Mouse (Mus musculus) midbrain, embryonic 13.5 days (tissue): ENCODE measurements around the gene Mansc4. TPM values are rescaled to one million over a fixed set of nuclear protein-coding genes. Genes with fewer than 3 reads are reported as not detected.

Experiments
- ATAC-seq: fragments of 200-750 bp; cut with Nextera tagmentation; 2 replicates; pipeline ENCODE4 v1.8.0; 2017; ENCODE audit warnings: mild to moderate bottlenecking, moderate TSS enrichment, moderate library complexity
- H3K27ac ChIP-seq: fragments of 300-500 bp; sonication (generic); 2 replicates; pipeline ENCODE4 v1.5.1; 2015; ENCODE audit warnings: inconsistent platforms, mild to moderate bottlenecking, moderate library complexity
- H3K27me3 ChIP-seq: fragments of 300-500 bp; sonication (generic); 2 replicates; pipeline ENCODE4 v1.6.1; 2015; ENCODE audit warnings: mild to moderate bottlenecking, inconsistent platforms
- H3K36me3 ChIP-seq: fragments of 300-500 bp; sonication (generic); 2 replicates; pipeline ENCODE4 v1.6.1; 2015; ENCODE audit warnings: mild to moderate bottlenecking, inconsistent platforms
- H3K4me1 ChIP-seq: fragments of 300-500 bp; sonication (generic); replicated peaks from 2 replicates; pipeline ENCODE4 v1.6.1; 2015; ENCODE audit warnings: inconsistent platforms
- H3K4me2 ChIP-seq: fragments of 300-500 bp; sonication (generic); replicated peaks from 2 replicates; pipeline ENCODE4 v1.6.1; 2015; ENCODE audit warnings: moderate library complexity, mild to moderate bottlenecking, inconsistent platforms
- H3K4me3 ChIP-seq: fragments of 300-500 bp; sonication (generic); replicated peaks from 2 replicates; pipeline ENCODE4 v1.5.1; 2015; ENCODE audit warnings: mild to moderate bottlenecking, inconsistent platforms
- H3K9ac ChIP-seq: fragments of 300-500 bp; sonication (generic); replicated peaks from 2 replicates; pipeline ENCODE4 v1.6.1; 2015; ENCODE audit warnings: mild to moderate bottlenecking, inconsistent platforms
- H3K9me3 ChIP-seq: fragments of 300-500 bp; sonication (generic); 2 replicates; pipeline ENCODE4 v1.6.1; 2016; ENCODE audit warnings: mild to moderate bottlenecking, inconsistent platforms
- WGBS: fragments of 180-500 bp; shearing (Covaris S2); methylation state at CpG from one replicate; pipeline ENCODE4 v1.1.7; 2015; 5-methylcytosine and 5-hydroxymethylcytosine counted together
- polyA plus RNA-seq: library from polyadenylated mRNA; unstranded; fragments of >200 nt; fragmentation: Nextera tagmentation; extraction: Ambion mirVana; gene quantifications from 2 replicates; pipeline ENCODE4 v1.2.1, GENCODE M21; 2015

Mansc4 gene
- polyA plus RNA-seq, 1 experiment from 2014 or later: 0.52 TPM

- Histone ChIP-seq H3K4me3 (no peak overlapping the region), H3K4me1 (no peaks in the 10 kb centered on the region), H3K4me2 (no peak overlapping the region), H3K9ac (no peak overlapping the region), H3K27ac (peak overlapping the region; percentile 35; the same call in 1 of the 2 replicates), H3K36me3 (peaks cover 22% of the 10 kb centered on the region), H3K9me3 (no peaks in the 10 kb centered on the region), H3K27me3 (no peaks in the 10 kb centered on the region)
- 0 out of 2 replicates have a peak, but pooled peaks have one; percentile 50 for ATAC-seq
- WGBS: 53% methylated on average over 5 of the region's 5 CpGs
These were observed 10.9 kb downstream of the Mansc4 start for GRCm38 (mm10) chr6:147075808-147076387.

DNA sequence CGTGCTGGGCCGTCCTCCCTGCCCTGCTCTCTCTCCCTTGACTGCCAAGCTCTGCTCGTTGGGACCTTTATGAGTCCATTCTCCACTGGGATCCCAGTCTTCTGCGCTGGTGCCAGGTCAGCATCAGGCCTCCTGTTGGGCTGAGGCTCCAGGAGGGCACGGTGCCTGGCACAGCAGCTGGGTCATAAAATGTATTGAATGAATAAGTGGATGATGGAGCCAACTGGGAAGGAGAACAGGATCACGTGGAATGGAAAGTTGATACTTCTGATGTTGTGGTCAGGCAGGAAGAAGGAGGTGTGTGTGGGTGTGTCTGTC, 21.9 kb downstream of the Mansc4 start:
- no peak overlapping the region for H3K9ac ChIP-seq
- no peak overlapping the region for H3K4me2 ChIP-seq
- no peaks in the 10 kb centered on the region for H3K27me3 ChIP-seq
- H3K9me3 ChIP-seq: no peaks in the 10 kb centered on the region
- WGBS: 93% methylated on average over 6 of the region's 6 CpGs
- H3K4me3 ChIP-seq: no peak overlapping the region
- ATAC-seq: no peak
- H3K36me3 ChIP-seq: peaks cover 58% of the 10 kb centered on the region
- no peaks in the 10 kb centered on the region for H3K4me1 ChIP-seq
- no peak overlapping the region for H3K27ac ChIP-seq

DNA sequence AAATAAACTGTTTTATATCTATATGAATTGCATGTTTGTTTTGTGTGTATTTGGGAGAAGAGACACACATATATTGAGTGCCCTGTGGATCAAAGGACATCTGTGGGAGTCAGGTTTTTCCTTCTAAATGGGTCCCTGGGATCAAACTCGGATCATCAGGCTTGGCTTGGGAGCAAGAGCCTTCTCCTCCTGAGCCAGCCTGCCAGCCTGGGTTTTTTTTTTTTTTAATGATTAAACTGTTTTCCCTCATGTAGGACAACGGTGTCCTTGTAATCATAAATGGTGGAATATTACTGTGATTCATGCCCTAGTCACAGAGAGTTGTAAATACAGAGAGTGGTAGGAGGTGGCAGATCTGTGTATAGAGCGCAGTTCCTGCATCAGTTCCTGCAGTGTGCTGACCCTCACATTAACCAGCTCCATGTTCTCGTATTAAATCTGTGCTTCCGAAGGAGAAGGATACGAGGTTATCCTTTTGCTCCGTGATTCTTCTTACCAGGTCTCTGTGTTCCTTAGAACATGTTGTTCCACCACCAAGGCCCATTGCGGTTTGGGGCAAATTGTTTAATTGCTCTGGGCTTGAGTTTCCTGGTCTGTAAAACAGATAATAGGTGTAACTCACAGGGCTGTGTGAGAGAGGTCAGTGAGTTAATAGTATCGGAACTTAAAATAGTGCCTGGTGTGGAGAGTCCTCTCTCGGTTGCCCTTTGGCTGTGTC, 22.4 kb downstream of the Mansc4 start:
- no peak for ATAC-seq
- no peak overlapping the region for H3K4me3 ChIP-seq
- WGBS: 96% methylated on average over 10 of the region's 10 CpGs
- H3K27me3 ChIP-seq: no peaks in the 10 kb centered on the region
- no peak overlapping the region for H3K27ac ChIP-seq
- H3K36me3 ChIP-seq: peaks cover 57% of the 10 kb centered on the region
- no peaks in the 10 kb centered on the region for H3K9me3 ChIP-seq
- H3K4me1 ChIP-seq: no peaks in the 10 kb centered on the region
- H3K4me2 ChIP-seq: no peak overlapping the region
- H3K9ac ChIP-seq: no peak overlapping the region

- no peak for ATAC-seq
- no peak overlapping the region for H3K4me2 ChIP-seq
- H3K9me3 ChIP-seq: no peaks in the 10 kb centered on the region
- no peaks in the 10 kb centered on the region for H3K27me3 ChIP-seq
- peaks cover 65% of the 10 kb centered on the region for H3K36me3 ChIP-seq
- no peak overlapping the region for H3K4me3 ChIP-seq
- H3K9ac ChIP-seq: no peak overlapping the region
- H3K4me1 ChIP-seq: no peaks in the 10 kb centered on the region
- WGBS: 94% methylated on average over 7 of the region's 7 CpGs
- H3K27ac ChIP-seq: no peak overlapping the region
These were observed 24.1 kb downstream of the Mansc4 start for GRCm38 (mm10) chr6:147062694-147063093.

DNA sequence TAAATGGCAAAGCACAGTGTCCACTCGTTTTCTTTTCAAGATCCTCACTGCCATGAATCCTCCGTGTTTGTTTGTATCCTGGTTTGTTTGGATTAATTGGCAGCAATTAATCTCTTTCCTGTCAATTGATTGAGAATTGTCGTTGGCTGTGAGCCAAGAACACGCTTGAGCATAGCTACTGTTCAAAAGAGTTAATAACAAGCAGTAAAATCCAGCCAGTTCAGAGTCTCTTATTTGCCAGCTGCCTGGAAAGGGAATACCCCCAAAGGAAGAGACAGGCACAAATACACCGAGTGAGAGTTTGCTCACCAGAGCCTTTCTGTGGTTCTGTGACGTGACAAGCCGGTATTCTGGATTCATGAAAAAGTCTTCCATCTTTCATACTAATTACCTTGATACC, 24.8 kb downstream of the Mansc4 start:
- H3K36me3 ChIP-seq: peaks cover 60% of the 10 kb centered on the region
- peak overlapping the region; percentile 41; the same call in 1 of the 2 replicates for H3K27ac ChIP-seq
- no peaks in the 10 kb centered on the region for H3K4me1 ChIP-seq
- ATAC-seq: 0 out of 2 replicates have a peak, but pooled peaks have one; percentile 49
- 77% methylated on average over 7 of the region's 7 CpGs for WGBS
- no peak overlapping the region for H3K9ac ChIP-seq
- no peaks in the 10 kb centered on the region for H3K9me3 ChIP-seq
- H3K4me3 ChIP-seq: no peak overlapping the region
- no peaks in the 10 kb centered on the region for H3K27me3 ChIP-seq
- no peak overlapping the region for H3K4me2 ChIP-seq

DNA sequence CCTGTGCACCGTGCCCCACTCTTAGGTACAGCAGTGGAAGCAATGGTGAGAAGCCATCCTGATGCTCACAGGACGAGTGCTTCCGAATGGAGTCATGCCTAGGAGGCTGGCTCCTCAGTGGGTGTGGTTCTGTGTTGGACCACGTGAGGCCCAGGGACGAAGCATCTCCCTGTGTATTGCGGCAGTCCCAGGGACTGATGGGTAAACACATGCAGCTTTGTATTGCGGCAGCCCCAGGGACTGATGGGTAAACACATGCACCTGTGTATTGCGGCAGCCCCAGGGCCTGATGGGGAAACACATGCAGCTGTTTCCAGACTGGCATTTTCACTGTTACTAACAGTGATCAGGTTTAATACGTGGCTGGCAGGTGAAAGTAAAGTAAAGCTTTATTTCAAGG, 25.2 kb downstream of the Mansc4 start:
- Histone ChIP-seq H3K27ac (0 out of 2 replicates have a peak overlapping the region, but pooled peaks have one; percentile 6), H3K9me3 (no peaks in the 10 kb centered on the region), H3K27me3 (no peaks in the 10 kb centered on the region), H3K36me3 (peaks cover 60% of the 10 kb centered on the region), H3K9ac (no peak overlapping the region), H3K4me2 (no peak overlapping the region), H3K4me1 (no peaks in the 10 kb centered on the region), H3K4me3 (no peak overlapping the region)
- 85% methylated on average over 9 of the region's 9 CpGs for WGBS
- peak; percentile 76 for ATAC-seq

GRCm38 (mm10) chr6:147059326-147059725, 27.5 kb downstream of the Mansc4 start:
- no peak for ATAC-seq
- no peaks in the 10 kb centered on the region for H3K4me1 ChIP-seq
- peaks cover 73% of the 10 kb centered on the region for H3K36me3 ChIP-seq
- no peaks in the 10 kb centered on the region for H3K27me3 ChIP-seq
- H3K27ac ChIP-seq: no peak overlapping the region
- 69% methylated on average over 7 of the region's 7 CpGs for whole genome bisulfite sequencing
- H3K4me2 ChIP-seq: no peak overlapping the region
- H3K4me3 ChIP-seq: no peak overlapping the region
- H3K9ac ChIP-seq: no peak overlapping the region
- H3K9me3 ChIP-seq: no peaks in the 10 kb centered on the region

GRCm38 (mm10) chr6:147055374-147055977, 31.4 kb downstream of the Mansc4 start:
- 93% methylated on average over 10 of the region's 10 CpGs for WGBS
- H3K9me3 ChIP-seq: no peaks in the 10 kb centered on the region
- peaks cover 71% of the 10 kb centered on the region for H3K36me3 ChIP-seq
- no peak overlapping the region for H3K4me3 ChIP-seq
- no peak for ATAC-seq
- H3K4me1 ChIP-seq: no peaks in the 10 kb centered on the region
- H3K4me2 ChIP-seq: no peak overlapping the region
- H3K9ac ChIP-seq: no peak overlapping the region
- no peak overlapping the region for H3K27ac ChIP-seq
- H3K27me3 ChIP-seq: no peaks in the 10 kb centered on the region

DNA sequence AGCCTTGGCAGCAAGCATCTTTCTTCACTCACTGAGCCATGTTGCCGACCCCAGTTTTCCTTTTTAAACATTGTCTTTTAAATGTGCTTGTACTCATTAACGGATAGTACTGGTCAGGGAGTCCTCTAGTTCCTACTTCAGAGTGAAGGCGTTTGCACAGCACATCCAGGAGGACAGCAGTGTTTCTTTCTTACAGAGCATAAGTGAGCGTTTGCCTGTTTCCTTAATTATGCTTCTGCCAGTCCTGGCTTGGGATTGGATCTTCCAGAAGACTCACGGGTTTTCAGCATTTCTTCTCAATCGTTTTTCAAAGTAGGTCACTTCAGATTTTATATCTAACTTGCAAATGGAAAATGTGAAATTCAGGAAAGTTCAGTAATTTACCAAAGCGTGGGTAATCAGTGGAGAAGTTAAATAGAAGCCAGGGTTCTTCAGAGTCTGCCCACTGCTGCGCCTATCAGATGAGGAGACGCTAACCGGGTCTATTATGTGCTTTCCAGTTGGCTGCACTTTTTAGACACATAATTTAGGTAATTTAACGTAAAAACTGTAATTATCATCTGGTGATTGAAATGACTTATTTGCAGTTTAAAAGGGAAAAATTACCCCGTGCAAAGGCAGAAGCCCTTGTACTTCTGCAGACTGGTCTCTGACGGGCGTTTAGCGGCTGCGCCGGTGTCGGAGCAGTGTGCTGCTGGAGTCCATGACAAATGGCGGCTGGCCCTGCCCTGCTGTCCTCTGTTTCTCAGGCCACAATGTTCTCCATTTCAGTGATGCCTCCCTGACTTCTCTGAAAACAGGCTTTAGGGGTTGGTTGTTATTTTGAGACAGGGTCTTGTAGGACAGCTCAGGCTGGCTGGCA, 32.8 kb downstream of the Mansc4 start:
- Histone ChIP-seq H3K4me3 (no peak overlapping the region), H3K4me2 (no peak overlapping the region), H3K27me3 (no peaks in the 10 kb centered on the region), H3K9ac (no peak overlapping the region), H3K27ac (no peak overlapping the region), H3K9me3 (no peaks in the 10 kb centered on the region), H3K36me3 (peaks cover 76% of the 10 kb centered on the region), H3K4me1 (no peaks in the 10 kb centered on the region)
- ATAC-seq: no peak
- WGBS: 92% methylated on average over 19 of the region's 19 CpGs

DNA sequence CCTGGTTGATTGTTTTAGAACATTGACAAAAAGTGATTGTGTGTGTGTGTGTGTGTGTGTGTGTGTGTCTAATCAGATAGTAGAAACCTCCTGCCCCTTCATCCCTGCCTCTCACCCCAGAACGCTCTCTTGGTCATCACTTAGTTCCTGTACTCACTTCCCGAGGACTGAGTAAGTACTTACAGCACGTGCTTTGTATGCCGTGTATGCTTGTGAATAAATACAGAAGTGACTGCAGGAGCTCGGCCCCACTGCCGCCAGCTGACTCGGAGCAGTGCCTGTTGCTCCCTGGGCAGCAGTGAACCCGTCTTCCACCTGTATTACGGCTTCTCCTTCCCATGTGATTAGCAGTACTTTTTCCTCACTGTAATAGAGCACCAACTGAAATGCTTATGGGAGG, 34.4 kb downstream of the Mansc4 start:
- Histone ChIP-seq H3K4me2 (no peak overlapping the region), H3K27me3 (no peaks in the 10 kb centered on the region), H3K4me3 (no peak overlapping the region), H3K4me1 (no peaks in the 10 kb centered on the region), H3K9ac (no peak overlapping the region), H3K27ac (no peak overlapping the region), H3K9me3 (no peaks in the 10 kb centered on the region), H3K36me3 (peaks cover 82% of the 10 kb centered on the region)
- WGBS: 95% methylated on average over 9 of the region's 9 CpGs
- ATAC-seq: no peak

- Histone ChIP-seq H3K4me1 (no peaks in the 10 kb centered on the region), H3K4me3 (no peak overlapping the region), H3K9me3 (no peaks in the 10 kb centered on the region), H3K27me3 (no peaks in the 10 kb centered on the region), H3K27ac (no peak overlapping the region), H3K36me3 (peaks cover 84% of the 10 kb centered on the region), H3K9ac (no peak overlapping the region), H3K4me2 (no peak overlapping the region)
- 95% methylated on average over 8 of the region's 8 CpGs for WGBS
- ATAC-seq: no peak
These were observed 35.2 kb downstream of the Mansc4 start for GRCm38 (mm10) chr6:147051666-147052065.
